Mouse (Mus musculus): ENCODE results near the gene Astl. TPM values are rescaled to one million over a fixed set of nuclear protein-coding genes. Genes with fewer than 3 reads are reported as not detected.

Astl gene
- total RNA-seq, 2 experiments from 2014 or later, result not detected

- no peak overlapping the region for H3K27ac ChIP-seq
- no peak overlapping the region for H3K4me3 ChIP-seq
- no peak for DNase-seq (ENCODE audit: low spot score in 2 of 2)
- no peak for TF ChIP-seq CTCF (conservative IDR thresholded peaks at IDR 0.05)
Observed at GRCm38 (mm10) chr2:127333945-127334603, 4.4 kb upstream of the Astl start.

DNA sequence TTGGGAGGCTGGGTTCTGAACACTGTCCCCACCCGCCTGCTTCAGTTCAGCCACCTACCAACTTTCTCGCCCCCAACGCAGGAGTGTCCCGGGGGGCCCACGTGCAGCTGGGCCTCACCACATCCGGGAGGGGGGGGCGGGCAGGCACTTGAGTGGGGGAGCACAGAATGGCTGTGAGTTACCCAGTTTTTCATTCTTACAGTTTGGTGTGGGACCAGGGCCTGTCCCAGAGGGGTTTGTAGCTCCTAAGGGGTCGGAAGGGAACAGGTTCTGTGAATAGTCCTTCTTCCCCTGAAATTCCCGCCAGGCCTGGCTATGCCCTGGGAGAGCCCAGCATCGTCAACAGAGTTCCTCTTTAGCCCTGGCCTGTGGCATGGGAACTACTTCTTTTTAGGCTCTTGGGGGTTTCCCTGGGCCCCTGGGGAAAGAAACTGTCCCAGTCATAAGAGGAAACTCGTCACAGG lies 3.3 kb upstream of the Astl start:
- H3K27ac ChIP-seq, result no peak overlapping the region
- no peak for TF ChIP-seq CTCF (conservative IDR thresholded peaks at IDR 0.05)
- no peak overlapping the region for H3K4me3 ChIP-seq
- no peak for DNase-seq (ENCODE audit: low spot score in 2 of 2)

DNA sequence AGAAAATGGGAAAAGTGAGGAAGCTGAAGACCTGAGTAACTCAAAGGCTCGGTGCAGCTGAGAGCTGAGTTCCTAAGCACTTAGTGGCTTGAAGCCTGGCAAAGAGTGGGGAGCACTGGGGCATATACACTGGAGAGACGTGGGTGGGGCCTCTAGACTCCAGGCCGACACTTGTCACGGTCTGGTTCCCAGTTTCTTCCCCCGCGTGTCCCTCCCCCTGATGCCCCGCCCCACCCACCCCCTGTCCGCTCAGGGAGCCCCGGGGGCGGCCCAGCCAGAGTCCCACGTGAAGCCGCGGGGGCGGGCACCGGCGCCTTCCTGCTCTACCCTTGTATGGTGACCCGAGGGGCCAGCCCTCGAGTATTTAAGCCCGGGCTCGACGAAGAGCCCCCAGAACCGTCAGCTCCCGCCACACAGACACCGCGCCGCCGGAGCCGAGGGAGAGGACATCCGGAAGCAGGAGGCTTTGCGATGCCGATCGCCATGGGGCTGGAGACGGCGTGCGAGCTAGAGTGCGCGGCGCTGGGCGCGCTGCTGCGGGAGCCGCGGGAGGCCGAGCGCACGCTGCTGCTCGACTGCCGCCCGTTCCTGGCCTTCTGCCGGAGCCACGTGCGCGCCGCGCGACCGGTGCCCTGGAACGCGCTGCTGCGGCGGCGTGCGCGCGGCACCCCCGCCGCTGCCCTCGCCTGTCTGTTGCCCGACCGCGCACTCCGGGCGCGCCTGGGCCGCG lies 2.5 kb upstream of the Astl start, which contains the start of gene Dusp2:
Gene Dusp2, plus strand, starts transcription at position 393 of the 730 bp plus-strand sequence.
- H3K27ac ChIP-seq, result peak within 1 kb of the TSS; percentile 75
- TF ChIP-seq CTCF (conservative IDR thresholded peaks at IDR 0.05), result no peak
- H3K4me3 ChIP-seq, result peak within 1 kb of the TSS; percentile 56
- peak; percentile 49 to 64 for DNase-seq (ENCODE audit: low spot score in 2 of 2)

- TF ChIP-seq CTCF (conservative IDR thresholded peaks at IDR 0.05), result no peak
- H3K4me3 ChIP-seq, result peak overlapping the region; percentile 56
- peak overlapping the region; percentile 75; the same call in 1 of the 2 replicates for H3K27ac ChIP-seq
- no peak for DNase-seq (ENCODE audit: low spot score in 2 of 2)
Observed at GRCm38 (mm10) chr2:127336497-127336832, 2.0 kb upstream of the Astl start.

DNA sequence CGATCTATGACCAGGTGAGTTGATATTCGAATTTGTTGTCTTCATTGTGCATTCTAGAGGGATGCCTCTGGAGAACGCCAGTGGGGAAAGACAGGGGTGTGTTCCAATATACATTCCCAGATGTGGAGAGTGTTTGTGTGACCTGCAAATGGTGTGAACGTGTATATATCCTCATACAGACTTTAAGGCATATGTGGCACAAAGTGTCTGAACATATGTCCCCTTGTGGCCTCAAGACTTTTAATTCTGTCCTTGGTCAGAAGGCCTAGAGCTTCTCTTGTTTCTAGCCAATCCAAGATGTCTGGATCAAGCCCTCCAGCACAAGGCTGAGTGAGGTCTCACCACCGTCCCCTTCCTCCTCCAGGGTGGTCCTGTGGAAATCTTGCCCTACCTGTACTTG lies 1.6 kb upstream of the Astl start:
- no peak for TF ChIP-seq CTCF (conservative IDR thresholded peaks at IDR 0.05)
- peak overlapping the region; percentile 56 for H3K4me3 ChIP-seq
- 0 out of 2 replicates have a peak overlapping the region, but pooled peaks have one; percentile 75 for H3K27ac ChIP-seq
- DNase-seq (ENCODE audit: low spot score in 2 of 2), result no peak

DNA sequence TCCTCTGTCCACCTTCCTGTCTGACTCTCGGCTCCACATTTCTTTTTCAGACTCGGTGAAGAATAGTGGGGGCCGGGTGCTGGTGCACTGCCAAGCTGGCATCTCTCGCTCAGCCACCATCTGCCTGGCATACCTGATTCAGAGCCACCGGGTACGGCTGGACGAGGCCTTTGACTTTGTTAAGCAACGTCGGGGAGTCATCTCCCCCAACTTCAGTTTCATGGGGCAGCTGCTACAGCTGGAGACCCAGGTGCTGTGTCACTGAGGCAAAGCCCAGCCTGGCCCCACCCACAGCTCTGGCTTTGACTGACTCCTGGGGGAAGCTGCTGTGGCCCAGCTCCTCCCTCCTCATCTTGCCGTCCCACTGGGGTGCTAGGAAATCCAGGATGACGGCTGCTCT lies 908 bp upstream of the Astl start:
- Histone ChIP-seq H3K27ac (no peak overlapping the region), H3K4me3 (no peak overlapping the region)
- no peak for DNase-seq (ENCODE audit: low spot score in 2 of 2)
- TF ChIP-seq CTCF (conservative IDR thresholded peaks at IDR 0.05), result no peak

GRCm38 (mm10) chr2:127338012-127338411 lies 427 bp upstream of the Astl start:
- Histone ChIP-seq H3K27ac (no peak overlapping the region), H3K4me3 (no peak overlapping the region)
- TF ChIP-seq CTCF (conservative IDR thresholded peaks at IDR 0.05), result no peak
- no peak for DNase-seq (ENCODE audit: low spot score in 2 of 2)

DNA sequence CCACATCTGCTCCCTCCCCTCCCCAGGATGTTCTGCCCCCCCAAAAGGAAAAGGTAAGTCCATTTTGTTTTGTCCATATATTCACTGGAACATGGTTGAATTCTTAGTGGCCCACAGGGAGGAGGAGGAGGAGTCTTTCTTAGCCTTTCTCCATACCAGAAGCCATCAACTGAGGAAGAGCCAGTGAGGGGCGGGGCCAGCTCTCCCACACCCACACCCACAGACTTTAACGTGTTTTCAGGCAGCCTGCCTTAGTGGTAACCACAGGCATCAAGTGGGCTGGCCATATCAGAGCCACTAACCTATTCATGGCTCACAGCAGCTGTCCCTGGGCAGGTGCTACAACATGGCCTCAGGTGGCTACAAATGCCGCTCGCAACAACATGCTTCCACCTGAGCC lies 394 bp downstream of the Astl start:
- H3K4me3 ChIP-seq, result no peak overlapping the region

GRCm38 (mm10) chr2:127339262-127339661 lies 823 bp downstream of the Astl start:
- no peak for DNase-seq (ENCODE audit: low spot score in 2 of 2)
- no peak overlapping the region for H3K27ac ChIP-seq
- no peak for TF ChIP-seq CTCF (conservative IDR thresholded peaks at IDR 0.05)
- H3K4me3 ChIP-seq, result no peak overlapping the region

More for the DNA sequence above, 394 bp downstream of the Astl start:
- TF ChIP-seq CTCF (conservative IDR thresholded peaks at IDR 0.05), result no peak
- no peak overlapping the region for H3K27ac ChIP-seq
- no peak for DNase-seq (ENCODE audit: low spot score in 2 of 2)

DNA sequence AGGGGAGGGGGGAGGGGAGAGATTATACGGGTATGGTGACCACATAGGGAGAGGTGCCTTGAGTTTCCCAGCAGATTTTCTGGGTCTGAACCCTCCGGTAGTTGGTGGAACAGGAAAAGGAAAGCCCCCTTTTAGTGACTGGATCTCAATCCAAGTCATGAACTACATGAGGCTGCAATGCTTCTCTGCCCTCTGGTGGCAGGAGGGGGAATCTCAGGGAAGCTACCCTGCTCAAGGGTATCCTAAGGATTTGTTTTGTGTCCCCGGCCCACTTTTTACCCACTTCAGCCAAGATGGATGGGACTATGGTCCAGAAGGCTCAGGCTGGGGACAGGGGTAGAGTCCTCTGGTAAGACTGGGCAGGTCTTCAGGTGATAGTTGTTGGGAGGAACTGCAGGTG lies 2.7 kb downstream of the Astl start:
- H3K27ac ChIP-seq, result no peak overlapping the region
- TF ChIP-seq CTCF (conservative IDR thresholded peaks at IDR 0.05), result peak; percentile 96
- no peak overlapping the region for H3K4me3 ChIP-seq
- peak; percentile 11 to 66 for DNase-seq (ENCODE audit: low spot score in 2 of 2)

DNA sequence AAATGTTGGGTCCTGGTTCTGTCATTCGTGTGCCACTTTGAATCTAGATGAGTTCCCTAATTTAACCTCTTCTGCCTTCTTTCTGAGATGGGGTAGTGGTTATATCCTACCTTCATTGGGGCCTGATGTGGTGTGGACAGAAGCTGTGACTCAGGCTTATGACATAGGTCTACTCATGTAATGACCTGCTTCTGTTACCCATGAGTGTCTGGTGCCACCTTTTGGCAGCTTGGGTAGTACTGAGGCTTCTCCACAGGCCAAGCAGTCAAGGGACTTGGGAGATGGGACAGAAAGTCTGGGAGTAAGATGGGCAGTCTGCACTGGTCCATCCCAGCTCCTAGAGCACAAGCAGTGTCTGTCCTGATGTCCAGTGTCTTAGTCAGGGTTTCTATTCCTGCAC lies 7.9 kb downstream of the Astl start:
- DNase-seq (ENCODE audit: low spot score in 2 of 2), result no peak
- H3K27ac ChIP-seq, result no peak overlapping the region
- H3K4me3 ChIP-seq, result no peak overlapping the region
- TF ChIP-seq CTCF (conservative IDR thresholded peaks at IDR 0.05), result peak; percentile 36

- no peak for DNase-seq (ENCODE audit: low spot score in 2 of 2)
- H3K27ac ChIP-seq, result no peak overlapping the region
- TF ChIP-seq CTCF (conservative IDR thresholded peaks at IDR 0.05), result no peak
Observed at GRCm38 (mm10) chr2:127347147-127347985, 8.9 kb downstream of the Astl start.

GRCm38 (mm10) chr2:127353881-127354280 lies 15.4 kb downstream of the Astl start:
- no peak for DNase-seq (ENCODE audit: low spot score in 2 of 2)
- no peak overlapping the region for H3K4me3 ChIP-seq
- TF ChIP-seq CTCF (conservative IDR thresholded peaks at IDR 0.05), result no peak
- no peak overlapping the region for H3K27ac ChIP-seq

More at GRCm38 (mm10) chr2:127347147-127347985, 8.9 kb downstream of the Astl start:
- no peak overlapping the region for H3K4me3 ChIP-seq

Data from layer of hippocampus, adult 2 months (tissue).